In the genomic region with DNA sequence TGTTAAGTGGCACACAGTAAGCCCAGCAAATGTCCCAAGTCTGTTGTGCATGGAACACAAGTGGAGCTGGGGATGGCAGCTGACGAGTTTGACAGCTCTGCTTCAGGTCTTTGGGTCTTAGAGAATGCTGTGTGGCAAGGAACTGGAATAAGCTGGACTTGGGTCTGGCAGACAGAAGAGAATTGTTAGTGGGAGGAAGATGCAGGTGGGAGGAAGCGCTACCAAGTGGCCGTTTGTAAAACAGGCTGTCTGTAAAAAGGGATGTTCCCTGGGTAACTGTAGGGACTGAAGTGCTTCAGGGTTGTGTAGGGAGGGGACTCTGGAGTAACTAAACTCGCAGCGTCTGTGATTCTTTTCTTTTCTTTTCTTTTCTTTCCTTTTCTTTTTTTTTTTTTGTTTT, we compare ENCODE assay signal across 24 mouse cellular contexts. TPM values are rescaled to one million over a fixed set of nuclear protein-coding genes. Genes with fewer than 3 reads are reported as not detected.
A peak's percentile ranks its signal among the peaks of the same experiment; 100 is the strongest.
DNase-seq lines count a peak whose midpoint lies in the region; ATAC-seq and TF ChIP-seq lines count a peak whose summit lies in the region.
"Had no signal": no experiment of that assay in that cellular context is flagged by ENCODE, and none has a peak within 500 bp of the region (broad histone marks: within the 10 kb centered on the region; RNA-seq: fewer than 3 reads in every experiment).

No protein-coding gene starts in this region.

- H3K36me3 ChIP-seq in kidney, adult 2 months (ENCODE audit: control insufficient read depth, insufficient read depth, low read length) = no peaks in the 10 kb centered on the region
- H3K36me3 ChIP-seq in lung, postnatal 0 days (ENCODE audit: insufficient read depth, low read length) = no peaks in the 10 kb centered on the region

- TF ChIP-seq EP300 in lung, postnatal 0 days (IDR thresholded peaks at IDR 0.05) = no peak

- no peak for TF ChIP-seq POLR2A in kidney, adult 2 months (IDR thresholded peaks at IDR 0.05; ENCODE audit: low read depth, low read length)

- H3K9ac ChIP-seq in lung, postnatal 0 days (replicated peaks; ENCODE audit: low read depth) = no peak overlapping the region
- H3K9ac ChIP-seq: hindbrain, embryonic 13.5 days; liver, embryonic 15.5 days; lung, embryonic 14.5 days had no signal

- peak; percentile 79 for ATAC-seq in frontal cortex, adult (ENCODE audit: low TSS enrichment)
- no peak for ATAC-seq in lung, postnatal 0 days
- ATAC-seq: forebrain, embryonic 14.5 days; midbrain, embryonic 16.5 days; Patski had no signal

- H3K4me1 ChIP-seq in kidney, adult 2 months (ENCODE audit: control insufficient read depth, insufficient read depth, low read length) = peaks cover 31% of the 10 kb centered on the region
- peaks cover 8% of the 10 kb centered on the region; the same call in 1 of the 2 replicates for H3K4me1 ChIP-seq in lung, postnatal 0 days (ENCODE audit: insufficient read depth, low read depth, low read length)

- 0 out of 2 replicates have a peak, but pooled peaks have one; percentile 4 for TF ChIP-seq CTCF in kidney, adult 2 months (conservative IDR thresholded peaks at IDR 0.05; ENCODE audit: insufficient read depth, insufficient read length, low read depth, low read length)
- TF ChIP-seq CTCF in lung, postnatal 0 days (IDR thresholded peaks at IDR 0.05) = no peak

- H3K4me2 ChIP-seq in lung, postnatal 0 days (replicated peaks; ENCODE audit: low read depth, low read length) = no peak overlapping the region
- H3K4me2 ChIP-seq: hindbrain, embryonic 13.5 days; limb, embryonic 12.5 days; liver, embryonic 15.5 days; lung, embryonic 14.5 days; midbrain, embryonic 11.5 days had no signal

- no peak overlapping the region for H3K4me3 ChIP-seq in kidney, adult 2 months (ENCODE audit: insufficient read depth, low read depth, low read length)
- no peak overlapping the region for H3K4me3 ChIP-seq in lung, postnatal 0 days (ENCODE audit: low read depth, low read length)
- H3K4me3 ChIP-seq: heart, embryonic 10.5 days; hindbrain, embryonic 13.5 days; limb, embryonic 12.5 days; liver, embryonic 15.5 days had no signal

- H3K27ac ChIP-seq in kidney, adult 2 months (ENCODE audit: insufficient read depth, low read depth, low read length) = no peak overlapping the region
- H3K27ac ChIP-seq in lung, postnatal 0 days (ENCODE audit: low read length) = peak overlapping the region; percentile 26; the same call in 1 of the 2 replicates
- H3K27ac ChIP-seq: heart, embryonic 10.5 days; hindbrain, embryonic 13.5 days; limb, embryonic 12.5 days; liver, embryonic 15.5 days had no signal

- 54% methylated on average over 5 of the region's 5 CpGs for WGBS in kidney, adult 2 months
- WGBS in lung, postnatal 0 days = 72% methylated on average over 5 of the region's 5 CpGs

- H3K9me3 ChIP-seq in lung, postnatal 0 days (ENCODE audit: low read length) = no peaks in the 10 kb centered on the region
- H3K9me3 ChIP-seq: heart, embryonic 10.5 days; hindbrain, embryonic 13.5 days; limb, embryonic 12.5 days; liver, embryonic 15.5 days had no signal

- DNase-seq in frontal cortex, postnatal 25 days (ENCODE audit: low spot score in 2 of 2) = no peak
- no peak for DNase-seq in kidney, adult 2 months
- DNase-seq in kidney, postnatal 14 days = no peak
- no peak for DNase-seq in lung, postnatal 0 days (ENCODE audit: low spot score)
- DNase-seq in lung, postnatal 4 days = no peak
- no peak for DNase-seq in thymus, postnatal 25 days
- DNase-seq: adrenal gland, postnatal 14 days; cerebellum, adult 11-12 months; cerebellum, postnatal 10 days; heart, postnatal 4 days; kidney, adult 18-20 months; kidney, postnatal 36 days; lung, embryonic 14.5 days; thymus, adult 2 months; thymus, postnatal 4 days had no signal

- H3K27me3 ChIP-seq in kidney, adult 2 months (replicated peaks; ENCODE audit: control insufficient read depth, insufficient read depth, low read length) = no peaks in the 10 kb centered on the region
- H3K27me3 ChIP-seq in lung, postnatal 0 days (replicated peaks; ENCODE audit: insufficient read depth, low read length) = no peaks in the 10 kb centered on the region
- H3K27me3 ChIP-seq: hindbrain, embryonic 13.5 days; limb, embryonic 12.5 days; liver, embryonic 15.5 days; Patski had no signal

RNA-seq across cellular contexts. Expression of gene Capzb, which starts 32.4 kb away (rescaled TPM):
- 102 and 134 TPM in 2 replicates for polyA plus RNA-seq in kidney, adult 2 months (2012; rRNA removed)
- polyA plus RNA-seq in lung, postnatal 0 days (2015; fragmentation: Nextera tagmentation; extraction: Ambion mirVana) = 401 and 408 TPM in 2 replicates
